Mouse (Mus musculus): ENCODE measurements around the gene Cpb1. TPM values are rescaled to one million over a fixed set of nuclear protein-coding genes. Genes with fewer than 3 reads are reported as not detected.

The Cpb1 gene
- polyA plus RNA-seq, 1 experiment from 2014 or later: 88.0 TPM

DNA sequence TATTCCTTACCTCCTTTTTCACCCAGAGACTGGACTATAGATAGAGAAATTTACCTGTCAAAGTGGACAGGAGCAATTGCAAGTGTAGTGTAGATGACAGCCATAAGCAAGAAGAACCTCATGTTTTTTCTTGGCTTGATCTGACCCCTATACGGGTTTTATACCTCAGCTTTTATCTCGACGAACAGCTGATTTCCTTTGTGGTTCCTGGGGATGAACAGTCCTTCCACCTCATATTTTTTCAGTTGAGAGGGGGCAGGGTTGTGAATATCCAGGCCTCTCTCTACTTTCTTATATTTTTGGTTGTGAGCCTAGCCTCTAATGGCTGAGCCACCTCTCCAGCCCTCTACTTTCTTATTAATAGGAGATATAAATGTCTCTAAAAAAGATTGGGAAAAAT lies 33.5 kb downstream of the Cpb1 start, which contains the start of gene Cpa3:
TSS of gene Cpa3 (minus strand) at position 132 of the 400 bp plus-strand sequence.
- H3K4me2 ChIP-seq: no peak within 1 kb of the TSS
- no peak within 1 kb of the TSS for H3K4me3 ChIP-seq (replicated peaks)
- ATAC-seq (ENCODE audit: insufficient read depth, low FRiP score, low read depth): no peak
- H3K9me3 ChIP-seq: no peaks in the 10 kb centered on the region
- H3K27ac ChIP-seq: no peak within 1 kb of the TSS
- whole genome bisulfite sequencing: 76% methylated on average over 3 of the region's 3 CpGs
- H3K36me3 ChIP-seq: no peaks in the 10 kb centered on the region
- no peaks in the 10 kb centered on the region for H3K27me3 ChIP-seq (replicated peaks)
- H3K4me1 ChIP-seq: no peaks in the 10 kb centered on the region
- no peak within 1 kb of the TSS for H3K9ac ChIP-seq

- no peak overlapping the region for H3K27ac ChIP-seq
- no peaks in the 10 kb centered on the region for H3K9me3 ChIP-seq
- no peak overlapping the region for H3K4me2 ChIP-seq
- 80% methylated on average over 3 of the region's 3 CpGs for WGBS
- no peaks in the 10 kb centered on the region for H3K27me3 ChIP-seq (replicated peaks)
- no peaks in the 10 kb centered on the region for H3K36me3 ChIP-seq
- no peak overlapping the region for H3K9ac ChIP-seq
- no peak for ATAC-seq (ENCODE audit: insufficient read depth, low FRiP score, low read depth)
- H3K4me1 ChIP-seq: no peaks in the 10 kb centered on the region
- H3K4me3 ChIP-seq (replicated peaks): no peak overlapping the region
These were observed 35.8 kb downstream of the Cpb1 start for GRCm38 (mm10) chr3:20239741-20240140.

GRCm38 (mm10) chr3:20236965-20237364 lies 38.6 kb downstream of the Cpb1 start:
- ATAC-seq (ENCODE audit: insufficient read depth, low FRiP score, low read depth): peak; percentile 56
- 51% methylated on average over 1 of the region's 1 CpGs for WGBS
- no peaks in the 10 kb centered on the region for H3K4me1 ChIP-seq
- no peak overlapping the region for H3K27ac ChIP-seq
- H3K9me3 ChIP-seq: no peaks in the 10 kb centered on the region
- no peak overlapping the region for H3K4me3 ChIP-seq (replicated peaks)
- H3K27me3 ChIP-seq (replicated peaks): no peaks in the 10 kb centered on the region
- H3K4me2 ChIP-seq: no peak overlapping the region
- H3K9ac ChIP-seq: no peak overlapping the region
- no peaks in the 10 kb centered on the region for H3K36me3 ChIP-seq

DNA sequence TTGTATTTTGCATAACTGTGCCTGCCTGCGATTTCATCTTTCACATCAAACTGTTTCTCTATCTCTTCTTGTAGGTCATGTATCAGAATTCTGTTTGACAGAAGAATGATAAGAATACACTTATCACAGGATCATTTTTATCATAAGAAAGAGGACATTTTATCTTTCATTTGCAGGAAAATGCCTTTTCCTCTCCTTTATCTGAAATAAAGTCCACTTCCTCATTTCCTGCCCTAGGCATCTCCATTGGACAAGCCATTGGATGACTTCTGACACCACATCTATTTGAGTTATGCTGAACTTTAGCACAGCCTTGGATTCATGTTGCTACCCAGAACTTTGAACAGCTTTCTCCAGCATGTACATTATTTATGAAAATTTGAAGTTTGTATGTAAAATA lies 46.5 kb downstream of the Cpb1 start:
- Histone ChIP-seq H3K27me3 (replicated peaks) (no peaks in the 10 kb centered on the region), H3K36me3 (no peaks in the 10 kb centered on the region), H3K9ac (no peak overlapping the region), H3K4me3 (replicated peaks) (no peak overlapping the region), H3K4me2 (no peak overlapping the region), H3K9me3 (no peaks in the 10 kb centered on the region), H3K4me1 (no peaks in the 10 kb centered on the region), H3K27ac (no peak overlapping the region)
- 78% methylated on average over 1 of the region's 1 CpGs for WGBS
- no peak for ATAC-seq (ENCODE audit: insufficient read depth, low FRiP score, low read depth)

- Histone ChIP-seq H3K36me3 (no peaks in the 10 kb centered on the region), H3K4me3 (replicated peaks) (no peak overlapping the region), H3K9ac (no peak overlapping the region), H3K27me3 (replicated peaks) (no peaks in the 10 kb centered on the region), H3K4me2 (no peak overlapping the region), H3K27ac (no peak overlapping the region), H3K4me1 (no peaks in the 10 kb centered on the region), H3K9me3 (no peaks in the 10 kb centered on the region)
- 55% methylated on average over 2 of the region's 2 CpGs for WGBS
- ATAC-seq (ENCODE audit: insufficient read depth, low FRiP score, low read depth): no peak
These were observed 50.1 kb downstream of the Cpb1 start for GRCm38 (mm10) chr3:20225429-20225828.

DNA sequence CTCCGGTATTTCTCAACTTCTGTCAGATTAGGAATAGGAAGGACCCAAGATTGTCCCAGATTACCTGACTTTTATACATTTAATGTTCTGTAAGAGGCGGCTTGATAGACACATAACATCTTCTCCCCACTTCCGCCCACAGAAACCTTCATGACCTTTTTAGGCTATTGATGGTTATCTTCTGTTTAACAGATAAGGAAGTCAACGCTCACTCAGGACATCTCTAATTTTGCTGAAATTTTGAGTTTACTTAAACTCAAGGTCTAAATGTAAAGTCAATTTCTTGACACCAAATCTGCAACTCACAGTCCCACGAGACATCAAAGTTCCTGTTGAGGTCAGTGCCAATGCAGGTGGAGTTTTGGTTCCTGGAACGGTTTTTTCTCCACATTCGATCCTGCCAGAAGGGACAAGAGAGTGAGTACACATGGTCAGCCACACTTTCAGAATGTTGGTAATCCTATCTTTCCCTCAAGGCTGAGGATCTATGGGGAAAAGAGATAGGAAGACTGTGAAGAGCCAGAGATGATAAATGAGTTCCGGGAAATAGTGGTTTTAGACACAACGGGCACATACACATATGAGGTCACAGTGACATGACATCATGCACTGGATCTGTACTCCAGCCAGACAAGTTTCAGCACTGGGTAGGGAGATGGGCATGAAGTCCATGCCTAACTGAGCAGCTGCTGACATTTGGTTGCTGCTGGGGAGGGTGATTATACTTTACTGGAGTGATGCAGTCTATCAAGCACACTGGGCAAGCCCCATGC lies 52.4 kb downstream of the Cpb1 start:
- Histone ChIP-seq H3K9me3 (no peaks in the 10 kb centered on the region), H3K27ac (no peak overlapping the region), H3K4me1 (no peaks in the 10 kb centered on the region), H3K27me3 (replicated peaks) (no peaks in the 10 kb centered on the region), H3K9ac (no peak overlapping the region), H3K4me2 (no peak overlapping the region), H3K4me3 (replicated peaks) (no peak overlapping the region), H3K36me3 (no peaks in the 10 kb centered on the region)
- 79% methylated on average over 9 of the region's 9 CpGs for whole genome bisulfite sequencing
- ATAC-seq (ENCODE audit: insufficient read depth, low FRiP score, low read depth): no peak

- no peak overlapping the region for H3K27ac ChIP-seq
- no peaks in the 10 kb centered on the region for H3K36me3 ChIP-seq
- H3K9ac ChIP-seq: no peak overlapping the region
- no peak overlapping the region for H3K4me2 ChIP-seq
- H3K27me3 ChIP-seq (replicated peaks): no peaks in the 10 kb centered on the region
- no peaks in the 10 kb centered on the region for H3K4me1 ChIP-seq
- no peaks in the 10 kb centered on the region for H3K9me3 ChIP-seq
- no peak overlapping the region for H3K4me3 ChIP-seq (replicated peaks)
- 74% methylated on average over 3 of the region's 3 CpGs for WGBS
- no peak for ATAC-seq (ENCODE audit: insufficient read depth, low FRiP score, low read depth)
These were observed 53.4 kb downstream of the Cpb1 start for GRCm38 (mm10) chr3:20222136-20222535.

- no peak for ATAC-seq (ENCODE audit: insufficient read depth, low FRiP score, low read depth)
- WGBS: 40% methylated on average over 6 of the region's 6 CpGs
- H3K9me3 ChIP-seq: no peaks in the 10 kb centered on the region
- no peaks in the 10 kb centered on the region for H3K27me3 ChIP-seq (replicated peaks)
- no peaks in the 10 kb centered on the region for H3K36me3 ChIP-seq
- H3K4me1 ChIP-seq: no peaks in the 10 kb centered on the region
- H3K4me3 ChIP-seq (replicated peaks): no peak overlapping the region
- no peak overlapping the region for H3K4me2 ChIP-seq
- H3K9ac ChIP-seq: no peak overlapping the region
- H3K27ac ChIP-seq: no peak overlapping the region
These were observed 76.7 kb downstream of the Cpb1 start for GRCm38 (mm10) chr3:20198869-20199268.

Small RNA genes within 50 kb of the gene (microRNA-seq; reads per million reads assigned to microRNA genes)
- gene Mir7007: 0.77 reads per million

Other genes starting within 250 kb of the Cpb1 start
- 8.9 and 9.5 TPM in 2 replicates for gene Hps3, start 240.4 kb downstream of the Cpb1 start, polyA plus RNA-seq (2015; fragmentation: Nextera tagmentation; extraction: Ambion mirVana)
- 15.6 and 16.5 TPM in 2 replicates for gene Hltf, start 217.9 kb downstream of the Cpb1 start, polyA plus RNA-seq (2015; fragmentation: Nextera tagmentation; extraction: Ambion mirVana)
- gene Gyg, start 120.4 kb downstream of the Cpb1 start, polyA plus RNA-seq (2015; fragmentation: Nextera tagmentation; extraction: Ambion mirVana): 54.3 and 62.6 TPM in 2 replicates
- gene Cpa3, start 33.6 kb downstream of the Cpb1 start, polyA plus RNA-seq (2015; fragmentation: Nextera tagmentation; extraction: Ambion mirVana): 30.6 and 30.9 TPM in 2 replicates
- 2.3 and 3.3 TPM in 2 replicates for gene Agtr1b, start 91.4 kb upstream of the Cpb1 start, polyA plus RNA-seq (2015; fragmentation: Nextera tagmentation; extraction: Ambion mirVana)

Measured in stomach, embryonic 15.5 days (tissue).